Mouse (Mus musculus): ENCODE measurements at regions not wholly inside any gene's neighbourhood (a gene's known extent, or its start where the extent isn't known, plus 50 kb on each side); places are given as distances from the start of the nearest gene placed in this dataset.

- no peak for DNase-seq (ENCODE audit: extremely low spot score, low read depth, low spot score)
Measured at GRCm38 (mm10) chr1:177663163-177663562, 66.5 kb upstream of the 1700016C15Rik start.

DNA sequence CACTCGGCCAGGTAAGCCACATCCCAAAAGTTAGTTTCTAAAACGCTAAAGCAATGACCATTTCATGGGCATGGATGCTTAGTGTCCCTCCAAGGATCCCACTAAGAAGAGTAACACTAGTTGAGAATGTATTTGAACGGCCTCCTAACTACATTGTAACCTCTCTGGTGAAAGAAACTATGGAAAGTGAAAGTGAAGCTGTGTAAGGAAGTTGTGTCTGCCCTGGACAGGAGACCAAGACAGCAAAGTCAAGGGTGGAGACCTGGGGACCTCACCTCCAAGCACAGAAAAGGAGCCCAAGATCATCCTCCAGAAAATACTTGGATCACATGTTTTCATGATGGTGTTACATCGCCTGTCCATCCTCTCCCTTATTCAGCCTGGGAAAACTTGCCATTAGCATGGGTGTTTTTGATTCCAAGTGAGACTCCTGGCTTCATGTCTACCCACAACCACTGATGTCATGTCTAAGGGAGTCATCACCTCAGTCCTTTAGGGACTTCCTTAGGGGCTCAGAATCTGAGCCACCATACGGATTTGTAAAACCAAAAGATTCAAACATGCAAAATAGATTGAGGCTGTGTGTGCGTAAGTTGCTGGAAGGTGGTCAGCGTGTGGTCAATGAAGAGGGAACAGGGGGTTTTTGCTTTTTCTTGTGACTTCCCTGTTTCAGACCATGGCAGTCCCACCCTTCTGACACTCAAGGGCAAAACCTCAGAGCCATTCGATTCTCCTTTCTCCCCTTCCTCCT is 62.4 kb upstream of the 1700016C15Rik start:
- DNase-seq (ENCODE audit: extremely low spot score, low read depth, low spot score): no peak

GRCm38 (mm10) chr1:177670576-177670975 is 59.0 kb upstream of the 1700016C15Rik start:
- no peak for DNase-seq (ENCODE audit: extremely low spot score, low read depth, low spot score)

DNA sequence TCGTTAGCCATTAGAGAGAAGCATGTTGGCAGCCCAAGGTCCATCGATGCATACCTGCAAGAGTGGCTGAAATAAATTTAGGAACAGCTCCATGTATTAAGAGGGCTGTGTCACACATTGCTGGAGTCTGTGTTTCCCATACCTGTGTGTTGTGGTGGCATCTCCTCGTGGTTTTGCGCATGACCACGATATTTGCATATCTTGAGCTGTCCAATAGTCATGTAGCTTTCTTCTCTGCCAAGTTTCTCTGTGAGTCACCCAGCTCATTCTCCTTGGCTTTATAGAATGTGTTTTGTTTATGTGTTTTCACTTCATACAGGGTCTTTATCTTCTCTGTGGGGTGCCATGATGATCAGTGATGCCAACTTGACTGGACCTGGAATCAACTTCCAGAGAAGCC is 53.0 kb upstream of the 1700016C15Rik start:
- DNase-seq (ENCODE audit: extremely low spot score, low read depth, low spot score): no peak

DNA sequence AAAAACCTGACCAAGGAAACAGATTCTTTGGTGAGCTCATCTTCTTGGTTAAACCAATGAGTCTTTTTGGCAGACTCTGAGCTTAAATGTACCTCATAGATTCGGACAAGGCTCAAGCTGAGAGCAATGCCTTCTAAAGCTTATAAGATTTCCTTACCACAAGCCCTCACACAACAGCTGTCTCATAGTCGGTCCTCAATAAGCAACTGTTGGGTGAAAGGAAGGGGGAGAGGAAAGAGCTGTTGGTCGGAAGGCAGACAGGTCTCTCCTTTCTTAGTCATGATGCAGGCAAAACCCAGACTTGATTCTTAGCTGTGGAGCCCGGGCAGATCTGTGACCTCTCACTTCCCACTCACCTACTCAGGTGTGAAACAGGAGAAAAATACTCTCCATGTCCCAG is 50.8 kb upstream of the 1700016C15Rik start:
- no peak for DNase-seq (ENCODE audit: extremely low spot score, low read depth, low spot score)

Data from hindlimb bud, embryonic 11.5 days (tissue).